Mouse (Mus musculus) limb, embryonic 14.5 days (tissue): Measurements from ENCODE around the gene Gse1. TPM values are rescaled to one million over a fixed set of nuclear protein-coding genes. Genes with fewer than 3 reads are reported as not detected.

Source experiments
- ATAC-seq: fragments of 200-750 bp; cut with Nextera tagmentation; 2 replicates; pipeline ENCODE4 v1.8.0; 2017; ENCODE audit warnings: low read depth, moderate number of reproducible peaks, moderate TSS enrichment; ENCODE audit not compliant: low FRiP score
- DNase-seq: peaks from one replicate; pipeline ENCODE4 v3.0.0-alpha.2; 2015; ENCODE audit warnings: low spot score
- H3K27ac ChIP-seq: fragments of 300-500 bp; sonication (generic); replicated peaks from 2 replicates; pipeline ENCODE4 v1.5.1; 2014; ENCODE audit warnings: low read depth, mild to moderate bottlenecking, low read length, moderate library complexity, mixed read lengths
- H3K27me3 ChIP-seq: fragments of 300-500 bp; sonication (generic); 2 replicates; pipeline ENCODE4 v1.6.1; 2014; ENCODE audit warnings: low read length, mixed read lengths; ENCODE audit not compliant: control insufficient read depth, insufficient read depth
- H3K36me3 ChIP-seq: fragments of 300-500 bp; sonication (generic); 2 replicates; pipeline ENCODE4 v1.6.1; 2014; ENCODE audit warnings: mild to moderate bottlenecking, low read length, moderate library complexity, mixed read lengths; ENCODE audit not compliant: control insufficient read depth, insufficient read depth
- H3K4me1 ChIP-seq: fragments of 300-500 bp; sonication (generic); 2 replicates; pipeline ENCODE4 v1.6.1; 2014; ENCODE audit warnings: antibody characterized with exemption, low read length, mixed read lengths; ENCODE audit not compliant: control insufficient read depth, insufficient read depth
- H3K4me2 ChIP-seq: fragments of 300-500 bp; sonication (generic); replicated peaks from 2 replicates; pipeline ENCODE4 v1.6.1; 2014; ENCODE audit warnings: low read depth, mild to moderate bottlenecking, low read length, moderate library complexity; ENCODE audit not compliant: severe bottlenecking
- H3K4me3 ChIP-seq: fragments of 300-500 bp; sonication (generic); replicated peaks from 2 replicates; pipeline ENCODE4 v1.5.1; 2014; ENCODE audit warnings: low read length
- H3K9ac ChIP-seq: fragments of 300-500 bp; sonication (generic); 2 replicates; pipeline ENCODE4 v1.6.1; 2014; ENCODE audit warnings: mild to moderate bottlenecking, low read depth, low read length, moderate library complexity; ENCODE audit not compliant: severe bottlenecking
- H3K9me3 ChIP-seq: fragments of 300-500 bp; sonication (generic); 2 replicates; pipeline ENCODE4 v1.6.1; 2016; ENCODE audit warnings: low read length; ENCODE audit not compliant: control insufficient read depth
- POLR2A ChIP-seq: fragments of 200-500 bp; IDR thresholded peaks from 2 replicates; pipeline ENCODE4 v1.8.0; 2012; ENCODE audit warnings: inconsistent platforms, mild to moderate bottlenecking, moderate library complexity, borderline replicate concordance; ENCODE audit not compliant: insufficient read depth, insufficient read length; ENCODE audit errors: extremely low read depth
- WGBS: fragments of 180-500 bp; shearing (Covaris S2); extraction: QIAGEN DNeasy Blood & Tissue Kit; methylation state at CpG from one replicate; pipeline ENCODE4 v1.1.7; 2014; 5-methylcytosine and 5-hydroxymethylcytosine counted together
- polyA plus RNA-seq, 2 experiments: library from polyadenylated mRNA; depleted of rRNA in 1 of 2; stranded (reverse) in 1 of 2; unstranded in 1 of 2; fragments of >200 nt; fragmentation: Nextera tagmentation in 1 of 2; extraction: Ambion mirVana in 1 of 2; gene quantifications; 2 replicates each; pipeline versions ENCODE4 v1.2.1 to v1.2.3; 2012 to 2014

Gene Gse1
- polyA plus RNA-seq, 2 experiments = 10.3 to 32.6 TPM

DNA sequence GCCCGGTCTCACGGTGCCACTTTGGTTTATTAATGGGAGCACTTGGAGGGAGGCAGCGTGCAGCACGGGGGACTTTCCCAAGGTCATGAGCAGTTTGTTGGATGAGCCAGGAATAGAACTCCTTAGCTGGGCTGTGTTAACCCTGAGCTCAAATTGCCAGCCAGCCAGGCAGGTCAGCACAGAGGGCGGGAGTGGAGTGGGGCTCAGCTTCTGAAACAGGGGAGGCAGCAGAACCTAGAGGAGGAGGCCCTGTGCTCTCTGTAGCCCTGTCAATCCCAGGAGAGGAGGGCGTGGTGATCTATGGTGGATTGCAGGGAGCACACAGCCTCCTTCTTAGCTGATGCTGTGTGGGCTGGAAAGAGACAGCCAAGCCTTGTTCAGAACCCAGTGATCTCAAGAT, 297.6 kb downstream of the Gse1 start:
- Histone ChIP-seq H3K9ac (no peak overlapping the region), H3K27ac (no peak overlapping the region), H3K9me3 (no peaks in the 10 kb centered on the region), H3K36me3 (no peaks in the 10 kb centered on the region), H3K4me3 (no peak overlapping the region), H3K27me3 (no peaks in the 10 kb centered on the region), H3K4me1 (peaks cover 31% of the 10 kb centered on the region), H3K4me2 (no peak overlapping the region)
- TF ChIP-seq POLR2A = no peak
- DNase-seq = no peak
- 63% methylated on average over 6 of the region's 6 CpGs for WGBS
- no peak for ATAC-seq

GRCm38 (mm10) chr8:120526577-120526976, 298.3 kb downstream of the Gse1 start:
- Histone ChIP-seq H3K9ac (no peak overlapping the region), H3K4me2 (no peak overlapping the region), H3K4me3 (no peak overlapping the region), H3K4me1 (peaks cover 29% of the 10 kb centered on the region), H3K27ac (no peak overlapping the region), H3K36me3 (no peaks in the 10 kb centered on the region), H3K27me3 (no peaks in the 10 kb centered on the region), H3K9me3 (no peaks in the 10 kb centered on the region)
- WGBS = 25% methylated on average over 3 of the region's 4 CpGs
- ATAC-seq (no peak), DNase-seq (no peak)
- TF ChIP-seq POLR2A = no peak

GRCm38 (mm10) chr8:120528332-120528731, 300.1 kb downstream of the Gse1 start:
- no peak overlapping the region for H3K27ac ChIP-seq
- H3K4me1 ChIP-seq = peaks cover 45% of the 10 kb centered on the region
- no peak overlapping the region for H3K9ac ChIP-seq
- H3K27me3 ChIP-seq = no peaks in the 10 kb centered on the region
- no peak for TF ChIP-seq POLR2A
- H3K36me3 ChIP-seq = no peaks in the 10 kb centered on the region
- H3K4me2 ChIP-seq = no peak overlapping the region
- ATAC-seq (peak; percentile 27), DNase-seq (no peak)
- H3K9me3 ChIP-seq = no peaks in the 10 kb centered on the region
- no peak overlapping the region for H3K4me3 ChIP-seq
- 27% methylated on average over 3 of the region's 3 CpGs for WGBS

GRCm38 (mm10) chr8:120529226-120529625, 301.0 kb downstream of the Gse1 start:
- 63% methylated on average over 7 of the region's 7 CpGs for WGBS
- Histone ChIP-seq H3K27ac (no peak overlapping the region), H3K36me3 (no peaks in the 10 kb centered on the region), H3K4me3 (no peak overlapping the region), H3K9ac (no peak overlapping the region), H3K9me3 (no peaks in the 10 kb centered on the region), H3K4me2 (no peak overlapping the region), H3K27me3 (no peaks in the 10 kb centered on the region), H3K4me1 (peaks cover 54% of the 10 kb centered on the region)
- no peak for DNase-seq
- TF ChIP-seq POLR2A = no peak
- ATAC-seq = no peak

DNA sequence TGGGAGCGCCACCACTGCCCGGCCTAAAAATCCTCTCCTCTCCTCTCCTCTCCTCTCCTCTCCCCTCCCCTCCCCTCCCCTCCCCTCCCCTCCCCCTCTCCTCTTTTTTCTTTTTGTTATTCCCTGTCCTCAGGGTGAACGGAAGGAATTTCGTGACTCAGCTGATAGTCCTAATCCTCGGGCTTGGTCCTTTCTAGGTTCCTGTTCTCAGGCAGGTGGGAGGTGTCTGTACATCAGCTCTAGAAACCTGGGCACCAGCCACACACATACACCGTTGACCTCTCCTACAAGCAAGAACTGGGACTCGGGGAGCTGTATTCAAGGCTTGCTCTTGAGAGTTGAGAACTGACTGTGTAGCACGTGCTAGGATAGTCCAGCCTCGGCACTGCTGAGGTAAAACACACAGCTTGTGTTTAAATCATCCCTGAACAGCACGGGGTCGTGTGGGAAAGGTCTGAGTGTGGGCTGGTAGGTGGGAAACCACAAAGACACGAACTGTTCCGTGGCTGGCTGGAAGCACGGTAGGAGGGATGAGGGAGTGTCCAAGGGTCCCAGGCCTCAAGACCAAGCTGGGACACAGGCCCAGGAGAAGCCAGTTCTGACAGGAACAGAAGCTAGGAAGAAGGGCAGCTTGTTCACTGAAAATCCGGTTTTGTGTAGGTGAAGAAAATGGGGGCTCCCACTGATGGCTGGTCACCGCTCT, 302.8 kb downstream of the Gse1 start:
- Histone ChIP-seq H3K9me3 (no peaks in the 10 kb centered on the region), H3K4me1 (peaks cover 67% of the 10 kb centered on the region), H3K36me3 (no peaks in the 10 kb centered on the region), H3K9ac (no peak overlapping the region), H3K27ac (no peak overlapping the region), H3K4me3 (no peak overlapping the region), H3K4me2 (no peak overlapping the region), H3K27me3 (no peaks in the 10 kb centered on the region)
- WGBS = 56% methylated on average over 16 of the region's 16 CpGs
- DNase-seq = no peak
- TF ChIP-seq POLR2A = no peak
- ATAC-seq = no peak
